Mouse (Mus musculus) gastrocnemius, postnatal 14 days (tissue): ENCODE measurements around the gene Dip2a. TPM values are rescaled to one million over a fixed set of nuclear protein-coding genes. Genes with fewer than 3 reads are reported as not detected.

Source experiments
- total RNA-seq, 2 experiments: library from RNA; stranded (reverse); gene quantifications; 2 replicates each; pipeline ENCODE4 v1.2.3; 2021

Dip2a gene
- total RNA-seq, 2 experiments from 2014 or later = 7.6 to 9.3 TPM

Other genes starting within 250 kb of the Dip2a start
- gene Slc5a4b, start 234.3 kb downstream of the Dip2a start, total RNA-seq = not detected
- not detected for gene Slc5a4a, start 197.8 kb downstream of the Dip2a start, total RNA-seq
- gene Prmt2, start 107.4 kb downstream of the Dip2a start, total RNA-seq = 1 to 10 TPM; 4.1 to 5.8 TPM
- 1 to 10 TPM; 2.4 to 7.4 TPM for gene S100b, start 91.4 kb downstream of the Dip2a start, total RNA-seq
- not detected for gene AC141477.1, start 95.2 kb upstream of the Dip2a start, total RNA-seq
- 10 to 100 TPM; 50.6 to 71.3 TPM for gene Pcnt, start 97.5 kb upstream of the Dip2a start, total RNA-seq
- gene 2610028H24Rik, start 103.8 kb upstream of the Dip2a start, total RNA-seq = under 1 TPM; 0.31 to 0.45 TPM
- gene Mcm3ap, start 123.6 kb upstream of the Dip2a start, total RNA-seq = 10 to 100 TPM; 21.4 to 22.2 TPM
- gene Ybey, start 123.8 kb upstream of the Dip2a start, total RNA-seq = 1 to 10 TPM; 3.5 to 3.8 TPM
- 1 to 10 TPM; 4.5 to 6.9 TPM for gene Lss, start 186.3 kb upstream of the Dip2a start, total RNA-seq
- not detected for gene Spatc1l, start 217.0 kb upstream of the Dip2a start, total RNA-seq
- not detected for gene Ftcd, start 230.4 kb upstream of the Dip2a start, total RNA-seq